ENCODE assay signal across 29 mouse cellular contexts in genomic region chr16:55832040-55832439, GRCm38 (mm10). TPM values are rescaled to one million over a fixed set of nuclear protein-coding genes. Genes with fewer than 3 reads are reported as not detected.
DNase-seq lines count a peak whose midpoint lies in the region; ATAC-seq lines count a peak whose summit lies in the region.
"Had no signal": no experiment of that assay in that cellular context is flagged by ENCODE, and none has a peak within 500 bp of the region (broad histone marks: within the 10 kb centered on the region; RNA-seq: fewer than 3 reads in every experiment).

No protein-coding gene starts in this region.

- no peaks in the 10 kb centered on the region for H3K9me3 ChIP-seq in intestine, embryonic 16.5 days (ENCODE audit: control insufficient read depth, low read length)
- H3K9me3 ChIP-seq: forebrain, embryonic 10.5 days; forebrain, embryonic 13.5 days; G1E; heart, embryonic 10.5 days; heart, embryonic 13.5 days had no signal

- no peak for DNase-seq in thymus, postnatal 25 days
- DNase-seq in adrenal gland, adult 18-20 months (ENCODE audit: low spot score in 2 of 2): no peak
- no peak for DNase-seq in left cerebral cortex, adult 11 months (ENCODE audit: low spot score)
- no peak for DNase-seq in frontal cortex, postnatal 14 days (ENCODE audit: low spot score in 2 of 2)
- DNase-seq: adrenal gland, adult 2 months; adrenal gland, postnatal 14 days; B cell, adult 2 months; cerebellum, adult 11 months; cerebellum, adult 2 months; cerebellum, adult 9-11 months; cerebellum, postnatal 25 days; embryo, embryonic 11 days; gastrocnemius, postnatal 25 days; heart, adult 2 months; heart, postnatal 14 days; heart, postnatal 4 days had no signal

- 84% methylated on average over 6 of the region's 6 CpGs for WGBS in intestine, embryonic 16.5 days

- no peak overlapping the region for H3K4me2 ChIP-seq in intestine, embryonic 16.5 days (ENCODE audit: low read depth, low read length)
- H3K4me2 ChIP-seq: forebrain, embryonic 13.5 days; heart, embryonic 13.5 days; hindbrain, embryonic 14.5 days had no signal

- H3K4me3 ChIP-seq in intestine, embryonic 16.5 days (ENCODE audit: low read length): no peak overlapping the region
- H3K4me3 ChIP-seq: forebrain, embryonic 10.5 days; forebrain, embryonic 13.5 days; heart, adult 2 months; heart, embryonic 10.5 days; heart, embryonic 13.5 days had no signal

- peak; percentile 44 for ATAC-seq in common myeloid progenitor, adult 5-6 weeks (replicated peaks; ENCODE audit: low read depth, poor library complexity, severe bottlenecking)
- peak; percentile 47 for ATAC-seq in intestine, embryonic 16.5 days
- ATAC-seq in megakaryocyte progenitor cell, adult 5-6 weeks (replicated peaks; ENCODE audit: poor library complexity): peak; percentile 26; the same call in 1 of the 2 replicates
- ATAC-seq: forebrain, embryonic 13.5 days; forebrain, embryonic 16.5 days; hindbrain, postnatal 0 days; inflammation-experienced regulatory T-cells, adult 6 months had no signal

- 0 out of 2 replicates have a peak, but pooled peaks cover 4% of the 10 kb centered on the region for H3K4me1 ChIP-seq in intestine, embryonic 16.5 days (ENCODE audit: control insufficient read depth, insufficient read depth, low read length)
- H3K4me1 ChIP-seq: forebrain, embryonic 13.5 days; heart, embryonic 10.5 days had no signal

- H3K9ac ChIP-seq in intestine, embryonic 16.5 days (ENCODE audit: low read depth, low read length): no peak overlapping the region
- H3K9ac ChIP-seq: forebrain, embryonic 13.5 days; heart, embryonic 13.5 days; hindbrain, embryonic 14.5 days had no signal

- H3K27ac ChIP-seq in intestine, embryonic 16.5 days (ENCODE audit: low read length): no peak overlapping the region
- H3K27ac ChIP-seq: forebrain, embryonic 10.5 days; forebrain, embryonic 13.5 days; heart, adult 2 months; heart, embryonic 10.5 days; heart, embryonic 13.5 days; hindbrain, embryonic 14.5 days; hindbrain, postnatal 0 days had no signal

- no peaks in the 10 kb centered on the region for H3K36me3 ChIP-seq in intestine, embryonic 16.5 days (ENCODE audit: control insufficient read depth, insufficient read depth, low read length)
- H3K36me3 ChIP-seq: heart, embryonic 10.5 days had no signal

- H3K27me3 ChIP-seq in intestine, embryonic 16.5 days (replicated peaks; ENCODE audit: control insufficient read depth, insufficient read depth, low read length): no peaks in the 10 kb centered on the region
- H3K27me3 ChIP-seq: CH12.LX; forebrain, embryonic 13.5 days; heart, embryonic 13.5 days had no signal

RNA-seq across cellular contexts. Expression of gene Nfkbiz, which starts 6.7 kb away (rescaled TPM):
- total RNA-seq in common myeloid progenitor, adult 5-6 weeks (2017): 25.9 and 26.7 TPM in 2 replicates
- polyA plus RNA-seq in intestine, embryonic 16.5 days (2015; fragmentation: Nextera tagmentation; extraction: Ambion mirVana): 8.8 and 10.2 TPM in 2 replicates
- total RNA-seq in megakaryocyte progenitor cell, adult 5-6 weeks (2015): 12.3 and 24.5 TPM in 2 replicates
- total RNA-seq in megakaryocyte progenitor cell, adult 5-6 weeks (2017): 8.0 and 13.7 TPM in 2 replicates
- 1 to 10 TPM; 4.2 to 6.2 TPM for total RNA-seq in adrenal gland, adult 18-20 months (2021)
